Mouse (Mus musculus): Measurements from ENCODE around the gene Atp6v1e1. TPM values are rescaled to one million over a fixed set of nuclear protein-coding genes. Genes with fewer than 3 reads are reported as not detected.

Gene Atp6v1e1
- polyA plus RNA-seq, 2 experiments from 2014 or later = 85.8 to 86.2 TPM

DNA sequence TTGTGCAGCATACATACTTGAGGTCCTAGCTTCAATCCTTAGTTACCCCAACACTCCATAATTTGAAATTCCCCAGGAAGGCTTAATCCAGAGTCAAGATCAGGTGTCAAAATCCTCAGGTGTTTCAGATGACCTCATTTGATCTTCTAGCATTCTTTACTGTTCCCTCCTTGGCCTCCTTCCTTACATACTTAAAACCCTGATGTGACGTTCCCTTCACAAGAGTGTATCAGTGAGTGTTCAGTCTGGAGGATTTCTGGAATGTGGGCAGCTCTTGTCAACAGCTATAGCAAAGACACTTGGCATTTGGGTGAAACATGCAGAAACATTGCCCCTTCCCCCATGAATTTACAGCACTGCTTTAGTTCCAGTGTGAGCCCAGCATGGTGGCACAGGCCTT lies 52.6 kb downstream of the Atp6v1e1 start:
- ATAC-seq = no peak

DNA sequence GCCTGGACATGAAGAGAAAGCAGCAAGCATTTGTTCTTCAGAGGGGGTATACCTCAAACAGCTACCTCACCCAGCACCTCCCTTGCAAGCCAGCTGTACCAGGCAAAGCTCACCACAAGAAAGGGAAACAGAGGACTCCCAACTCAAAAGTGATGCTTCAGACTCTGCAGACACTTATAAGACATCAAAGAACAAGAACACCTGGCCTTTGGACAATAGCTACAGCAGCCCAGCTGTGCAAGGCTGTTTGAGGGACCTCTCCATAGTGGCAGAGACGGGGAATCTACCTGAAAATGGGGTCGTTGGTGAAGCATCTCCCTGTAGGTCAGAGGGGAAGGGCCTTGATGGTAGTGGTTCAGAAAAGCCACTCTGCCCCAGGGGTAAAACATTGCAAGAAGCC lies 61.4 kb downstream of the Atp6v1e1 start:
- ATAC-seq = no peak

- ATAC-seq = no peak
Measured at GRCm38 (mm10) chr6:120746416-120746815, 76.2 kb downstream of the Atp6v1e1 start.

Other genes starting within 250 kb of the Atp6v1e1 start
- under 1 TPM; 0.06 to 0.70 TPM for gene Cecr2, start 156.4 kb downstream of the Atp6v1e1 start, polyA plus RNA-seq (2017; shearing (Covaris generic))
- gene Slc25a18, start 49.2 kb downstream of the Atp6v1e1 start, polyA plus RNA-seq (2017; shearing (Covaris generic)) = under 1 TPM in 1 of 2 experiments, not detected in 1; 0.22 TPM
- gene Bcl2l13, start 13.4 kb upstream of the Atp6v1e1 start, polyA plus RNA-seq (2017; shearing (Covaris generic)) = 1 to 10 TPM; 8.0 to 8.8 TPM
- gene Bid, start 94.1 kb upstream of the Atp6v1e1 start, polyA plus RNA-seq (2017; shearing (Covaris generic)) = 10 to 100 TPM; 43.2 to 44.9 TPM